Mouse (Mus musculus): ENCODE results near the gene Fxyd6. TPM values are rescaled to one million over a fixed set of nuclear protein-coding genes. Genes with fewer than 3 reads are reported as not detected.

Gene Fxyd6
- total RNA-seq (2021) = 100 to 1,000 TPM; 110 to 129 TPM

- intact Hi-C loops (cut with DNase I) = no loop called here
- DNase-seq (ENCODE audit: low spot score in 2 of 2) = peak; percentile 41 to 52
Measured at GRCm38 (mm10) chr9:45370117-45370561, at the start of gene Fxyd6. Gene Fxyd6 (plus strand): TSS chr9:45370185.

- no peak for DNase-seq (ENCODE audit: low spot score in 2 of 2)
- intact Hi-C loops (cut with DNase I) = no loop called here
Measured at GRCm38 (mm10) chr9:45321465-45321864, 48.5 kb upstream of the Fxyd6 start.

GRCm38 (mm10) chr9:45321946-45322430 lies 48.0 kb upstream of the Fxyd6 start:
- DNase-seq (ENCODE audit: low spot score in 2 of 2) = no peak
- intact Hi-C loops (cut with DNase I) = no loop called here

- intact Hi-C loops (cut with DNase I) = no loop called here
- no peak for DNase-seq (ENCODE audit: low spot score in 2 of 2)
Measured at GRCm38 (mm10) chr9:45326390-45326789, 43.6 kb upstream of the Fxyd6 start.

- no peak for DNase-seq (ENCODE audit: low spot score in 2 of 2)
- intact Hi-C loops (cut with DNase I) = no loop called here
Measured at GRCm38 (mm10) chr9:45328263-45328662, 41.7 kb upstream of the Fxyd6 start.

- intact Hi-C loops (cut with DNase I) = no loop called here
- no peak for DNase-seq (ENCODE audit: low spot score in 2 of 2)
Measured at GRCm38 (mm10) chr9:45329577-45329976, 40.4 kb upstream of the Fxyd6 start.

GRCm38 (mm10) chr9:45337406-45337805 lies 32.6 kb upstream of the Fxyd6 start:
- DNase-seq (ENCODE audit: low spot score in 2 of 2) = no peak

GRCm38 (mm10) chr9:45343066-45343465 lies 26.9 kb upstream of the Fxyd6 start:
- no peak for DNase-seq (ENCODE audit: low spot score in 2 of 2)
- intact Hi-C loops (cut with DNase I) = no loop called here

More at GRCm38 (mm10) chr9:45337406-45337805, 32.6 kb upstream of the Fxyd6 start:
- intact Hi-C loops (cut with DNase I) = loop anchor here (10.0 kb wide), 1 partner anchor 1337 kb away; no protein-coding TSS in a partner anchor

GRCm38 (mm10) chr9:45345516-45345915 lies 24.5 kb upstream of the Fxyd6 start:
- DNase-seq (ENCODE audit: low spot score in 2 of 2) = no peak
- intact Hi-C loops (cut with DNase I) = loop anchor here (1.0 to 5.0 kb wide), 2 partner anchors 43 kb away; no protein-coding TSS in a partner anchor

GRCm38 (mm10) chr9:45346276-45346675 lies 23.7 kb upstream of the Fxyd6 start:
- intact Hi-C loops (cut with DNase I) = loop anchor here (5.0 kb wide), 1 partner anchor 44 kb away; no protein-coding TSS in a partner anchor
- DNase-seq (ENCODE audit: low spot score in 2 of 2) = no peak

GRCm38 (mm10) chr9:45348560-45348959 lies 21.4 kb upstream of the Fxyd6 start:
- intact Hi-C loops (cut with DNase I) = loop anchor here (5.0 kb wide), 1 partner anchor 46 kb away; no protein-coding TSS in a partner anchor

GRCm38 (mm10) chr9:45349181-45349580 lies 20.8 kb upstream of the Fxyd6 start:
- DNase-seq (ENCODE audit: low spot score in 2 of 2) = no peak
- intact Hi-C loops (cut with DNase I) = loop anchor here (5.0 kb wide), 1 partner anchor 47 kb away; no protein-coding TSS in a partner anchor

More at GRCm38 (mm10) chr9:45348560-45348959, 21.4 kb upstream of the Fxyd6 start:
- no peak for DNase-seq (ENCODE audit: low spot score in 2 of 2)

- intact Hi-C loops (cut with DNase I) = loop anchor here (5.0 kb wide), 1 partner anchor 48 kb away; no protein-coding TSS in a partner anchor
- DNase-seq (ENCODE audit: low spot score in 2 of 2) = no peak
Measured at GRCm38 (mm10) chr9:45349851-45350250, 20.1 kb upstream of the Fxyd6 start.

- intact Hi-C loops (cut with DNase I) = no loop called here
- DNase-seq (ENCODE audit: low spot score in 2 of 2) = no peak
Measured at GRCm38 (mm10) chr9:45355192-45355591, 14.8 kb upstream of the Fxyd6 start.

GRCm38 (mm10) chr9:45358356-45358755 lies 11.6 kb upstream of the Fxyd6 start:
- no peak for DNase-seq (ENCODE audit: low spot score in 2 of 2)
- intact Hi-C loops (cut with DNase I) = no loop called here

- intact Hi-C loops (cut with DNase I) = no loop called here
- no peak for DNase-seq (ENCODE audit: low spot score in 2 of 2)
Measured at GRCm38 (mm10) chr9:45362051-45362461, 7.9 kb upstream of the Fxyd6 start.

- no peak for DNase-seq (ENCODE audit: low spot score in 2 of 2)
- intact Hi-C loops (cut with DNase I) = no loop called here
Measured at GRCm38 (mm10) chr9:45363639-45364214, 6.3 kb upstream of the Fxyd6 start.

GRCm38 (mm10) chr9:45367716-45368115 lies 2.3 kb upstream of the Fxyd6 start:
- intact Hi-C loops (cut with DNase I) = no loop called here
- no peak for DNase-seq (ENCODE audit: low spot score in 2 of 2)

- intact Hi-C loops (cut with DNase I) = no loop called here
- DNase-seq (ENCODE audit: low spot score in 2 of 2) = no peak
Measured at GRCm38 (mm10) chr9:45368341-45368901, 1.6 kb upstream of the Fxyd6 start.

- DNase-seq (ENCODE audit: low spot score in 2 of 2) = peak in 1 of 2 experiments; percentile 19
- intact Hi-C loops (cut with DNase I) = no loop called here
Measured at GRCm38 (mm10) chr9:45370616-45371336, 791 bp downstream of the Fxyd6 start.
